Mouse (Mus musculus) C2C12 (cell line): Measurements from ENCODE around the gene Olfr733. TPM values are rescaled to one million over a fixed set of nuclear protein-coding genes. Genes with fewer than 3 reads are reported as not detected.

Experiments
- H3K27me3 ChIP-seq: one replicate; pipeline ENCODE4 v1.6.1; 2011; ENCODE audit not compliant: control insufficient read depth, insufficient read depth, insufficient read length
- H3K36me3 ChIP-seq: one replicate; pipeline ENCODE4 v1.6.1; 2011; ENCODE audit not compliant: control insufficient read depth, insufficient read depth
- H3K4me3 ChIP-seq: one replicate; pipeline ENCODE4 v1.5.1; 2011; ENCODE audit warnings: mild to moderate bottlenecking, control low read depth; ENCODE audit not compliant: poor library complexity, insufficient read depth, severe bottlenecking
- H3K79me2 ChIP-seq: one replicate; pipeline ENCODE4 v1.6.1; 2011; ENCODE audit not compliant: control insufficient read depth, insufficient read depth
- H3K79me3 ChIP-seq: one replicate; pipeline ENCODE4 v1.6.1; 2011; ENCODE audit warnings: low read depth, control low read depth
- H3ac ChIP-seq: one replicate; pipeline ENCODE3; 2011; ENCODE audit warnings: low read depth; ENCODE audit not compliant: control insufficient read depth, insufficient read length
- CEBPB ChIP-seq: IDR thresholded peaks from one replicate; pipeline ENCODE4 v1.6.1; 2011; ENCODE audit warnings: low read depth, mild to moderate bottlenecking, control low read depth, moderate library complexity
- CTCF ChIP-seq: IDR thresholded peaks from one replicate; pipeline ENCODE4 v1.5.1; 2011; ENCODE audit not compliant: control insufficient read depth, insufficient read depth, insufficient read length
- FOSL1 ChIP-seq: IDR thresholded peaks from one replicate; pipeline ENCODE4 v1.8.0; 2011; ENCODE audit warnings: mild to moderate bottlenecking, low read length; ENCODE audit not compliant: poor library complexity, insufficient read depth, severe bottlenecking
- MAX ChIP-seq: IDR thresholded peaks from one replicate; pipeline ENCODE4 v1.6.1; 2011; ENCODE audit warnings: mild to moderate bottlenecking, control low read depth
- MYOD1 ChIP-seq: IDR thresholded peaks from one replicate; pipeline ENCODE4 v1.6.1; 2011; ENCODE audit warnings: low read depth; ENCODE audit not compliant: control insufficient read depth, insufficient read length
- MYOG ChIP-seq: IDR thresholded peaks from one replicate; pipeline ENCODE4 v1.6.1; 2011; ENCODE audit not compliant: control insufficient read depth, insufficient read length; ENCODE audit errors: extremely low read depth
- USF1 ChIP-seq: IDR thresholded peaks from one replicate; pipeline ENCODE4 v1.6.1; 2011; ENCODE audit warnings: low read depth, mild to moderate bottlenecking, control low read depth, moderate library complexity
- long read RNA-seq, 2 experiments: library from polyadenylated mRNA; unstranded; transcript quantifications; one replicate each; pipeline ENCODE4 v2.0.0; 2019 to 2020
- polyA plus RNA-seq: library from polyadenylated mRNA; unstranded; fragments of >200 nt; fragmentation: generic; extraction: Trizol; gene quantifications from one replicate; pipeline ENCODE4 v1.2.1, GENCODE M21; 2012; ENCODE audit warnings: missing spikeins

Gene Olfr733
- polyA plus RNA-seq = not detected
- long read RNA-seq, experiment 1 = 0 reads
- long read RNA-seq, experiment 2 = 0 reads

DNA sequence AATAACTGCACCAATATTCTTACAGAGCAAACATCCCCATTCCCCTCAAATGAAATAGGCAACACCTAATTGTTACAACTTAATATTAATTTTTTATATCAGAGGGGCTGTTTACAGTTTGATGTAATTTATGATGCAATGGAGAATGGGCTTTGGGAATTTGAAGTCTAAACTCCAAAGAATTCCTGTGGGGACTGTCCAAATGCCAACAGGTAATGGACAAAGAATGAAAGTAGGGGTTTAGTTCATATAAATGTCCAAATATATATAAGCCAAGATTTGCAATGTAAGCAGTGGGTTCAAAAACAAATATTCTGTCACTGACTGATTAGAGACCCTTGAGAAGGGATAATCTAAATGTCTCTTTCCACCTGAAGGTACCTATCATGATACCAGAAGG is at the start of gene Olfr733:
Gene Olfr733 (minus strand): TSS at position 101 of the 400 bp plus-strand sequence.
- Histone ChIP-seq H3K79me3 (no peaks in the 10 kb centered on the region), H3K79me2 (no peaks in the 10 kb centered on the region), H3K27me3 (no peaks in the 10 kb centered on the region), H3K36me3 (no peaks in the 10 kb centered on the region), H3ac (no peak within 1 kb of the TSS), H3K4me3 (no peak within 1 kb of the TSS)
- no peak for TF ChIP-seq CTCF
- TF ChIP-seq MYOD1 = no peak
- TF ChIP-seq USF1 = no peak
- no peak for TF ChIP-seq MYOG
- TF ChIP-seq MAX = no peak
- TF ChIP-seq FOSL1 = no peak

DNA sequence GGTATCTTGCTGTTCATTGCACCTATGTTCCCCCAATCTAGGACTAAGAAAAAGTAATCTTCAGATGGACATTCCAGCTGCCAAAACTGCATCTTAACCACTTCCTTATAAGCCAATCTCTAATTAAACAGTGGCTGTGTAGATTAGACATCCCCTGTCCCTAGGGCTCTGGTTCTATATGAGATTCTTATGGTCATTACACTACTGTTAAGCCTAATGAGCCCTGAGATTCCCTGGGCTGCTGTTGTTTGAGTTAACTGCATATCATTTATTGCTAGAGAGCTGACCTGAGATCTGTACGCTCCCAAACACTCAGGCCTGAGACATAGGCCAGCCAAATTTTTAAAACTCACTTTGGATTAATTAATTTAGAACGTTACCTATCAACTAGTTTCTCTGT is 47.5 kb upstream of the Olfr733 start, which contains the start of gene Olfr735:
Gene Olfr735 (minus strand): TSS at position 77 of the 400 bp plus-strand sequence.
- no peaks in the 10 kb centered on the region for H3K79me2 ChIP-seq
- TF ChIP-seq MAX = no peak
- TF ChIP-seq MYOG = no peak
- TF ChIP-seq CEBPB = no peak
- no peak for TF ChIP-seq FOSL1
- no peak for TF ChIP-seq CTCF
- no peak for TF ChIP-seq MYOD1
- TF ChIP-seq USF1 = no peak

DNA sequence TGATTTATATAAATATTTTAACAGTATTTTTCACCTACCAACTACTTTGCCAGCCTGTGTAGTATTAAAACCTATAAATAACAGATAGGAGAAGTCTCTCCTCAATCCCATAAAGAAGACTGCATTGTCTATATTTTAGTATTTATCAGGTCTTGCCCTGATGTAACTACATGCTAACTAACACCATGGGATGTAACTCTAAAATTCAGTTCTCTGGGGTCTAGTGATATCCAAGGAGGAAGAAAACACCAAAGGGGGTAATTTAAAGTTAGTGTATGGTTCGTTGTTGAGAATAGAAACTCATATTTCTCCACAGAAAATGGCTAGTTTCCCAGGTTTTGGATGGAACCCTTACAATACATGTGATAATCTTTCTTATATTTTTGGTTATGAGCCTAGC is 25.3 kb upstream of the Olfr733 start, which contains the start of gene Olfr734:
Gene Olfr734 (minus strand): TSS at position 101 of the 400 bp plus-strand sequence.
- Histone ChIP-seq H3K4me3 (no peak within 1 kb of the TSS), H3K79me3 (no peaks in the 10 kb centered on the region), H3K27me3 (no peaks in the 10 kb centered on the region), H3ac (no peak within 1 kb of the TSS), H3K79me2 (no peaks in the 10 kb centered on the region), H3K36me3 (no peaks in the 10 kb centered on the region)
- no peak for TF ChIP-seq MYOD1
- TF ChIP-seq USF1 = no peak
- TF ChIP-seq CEBPB = no peak
- TF ChIP-seq MAX = no peak
- no peak for TF ChIP-seq MYOG
- no peak for TF ChIP-seq FOSL1
- TF ChIP-seq CTCF = no peak

More for the DNA sequence above, 47.5 kb upstream of the Olfr733 start, which contains the start of gene Olfr735:
- H3K4me3 ChIP-seq = no peak within 1 kb of the TSS
- H3K79me3 ChIP-seq = no peaks in the 10 kb centered on the region
- no peaks in the 10 kb centered on the region for H3K27me3 ChIP-seq
- H3ac ChIP-seq = no peak within 1 kb of the TSS
- H3K36me3 ChIP-seq = no peaks in the 10 kb centered on the region

DNA sequence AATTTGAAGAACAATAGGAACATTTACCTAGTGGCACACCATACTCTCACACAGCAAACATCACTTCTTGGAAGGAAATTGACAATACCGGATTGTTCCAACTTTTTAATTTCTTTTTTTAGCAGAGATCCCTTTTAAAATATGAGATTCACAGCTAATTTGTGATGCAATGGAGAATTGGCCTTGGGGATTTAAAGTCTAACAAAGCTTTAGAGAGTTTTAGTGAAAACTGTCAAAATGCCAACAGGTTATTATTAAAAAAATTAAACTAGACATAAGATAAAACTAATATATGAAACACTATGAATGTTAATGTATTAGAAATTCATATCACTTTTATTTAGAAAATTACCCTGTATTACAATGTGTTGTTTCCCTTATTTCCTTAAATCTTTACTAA is 17.2 kb downstream of the Olfr733 start, which contains the start of gene Olfr732:
Gene Olfr732 (minus strand): TSS at position 101 of the 400 bp plus-strand sequence.
- Histone ChIP-seq H3K79me2 (no peaks in the 10 kb centered on the region), H3ac (no peak within 1 kb of the TSS), H3K4me3 (no peak within 1 kb of the TSS), H3K36me3 (no peaks in the 10 kb centered on the region), H3K79me3 (no peaks in the 10 kb centered on the region), H3K27me3 (no peaks in the 10 kb centered on the region)
- TF ChIP-seq CTCF = no peak
- TF ChIP-seq USF1 = no peak
- TF ChIP-seq CEBPB = no peak
- TF ChIP-seq MYOD1 = no peak
- TF ChIP-seq MYOG = no peak
- TF ChIP-seq MAX = no peak
- no peak for TF ChIP-seq FOSL1

Other genes starting within 250 kb of the Olfr733 start
- gene Olfr726, start 210.6 kb downstream of the Olfr733 start, polyA plus RNA-seq = not detected
- gene Olfr727, start 178.3 kb downstream of the Olfr733 start, polyA plus RNA-seq = not detected
- gene Olfr728, start 158.8 kb downstream of the Olfr733 start, polyA plus RNA-seq = not detected
- not detected for gene Olfr729, start 148.6 kb downstream of the Olfr733 start, polyA plus RNA-seq
- gene Olfr730, start 113.3 kb downstream of the Olfr733 start, polyA plus RNA-seq = not detected
- gene Olfr731, start 59.7 kb downstream of the Olfr733 start, polyA plus RNA-seq = not detected
- gene Olfr732, start 17.3 kb downstream of the Olfr733 start, polyA plus RNA-seq = not detected
- not detected for gene Olfr734, start 25.2 kb upstream of the Olfr733 start, polyA plus RNA-seq
- gene Olfr735, start 47.4 kb upstream of the Olfr733 start, polyA plus RNA-seq = not detected
- not detected for gene Tlr11, start 56.4 kb upstream of the Olfr733 start, polyA plus RNA-seq
- gene Olfr736, start 79.6 kb upstream of the Olfr733 start, polyA plus RNA-seq = not detected
- gene Olfr738, start 106.0 kb upstream of the Olfr733 start, polyA plus RNA-seq = not detected
- not detected for gene Olfr739, start 117.1 kb upstream of the Olfr733 start, polyA plus RNA-seq
- gene Olfr740, start 144.0 kb upstream of the Olfr733 start, polyA plus RNA-seq = not detected
- gene Olfr741, start 171.2 kb upstream of the Olfr733 start, polyA plus RNA-seq = not detected
- not detected for gene Olfr742, start 202.1 kb upstream of the Olfr733 start, polyA plus RNA-seq
- not detected for gene Olfr743, start 220.3 kb upstream of the Olfr733 start, polyA plus RNA-seq